Mouse (Mus musculus) urinary bladder, postnatal 36 days (tissue): ENCODE results near the gene Gm9040.
A peak's percentile ranks its signal among the peaks of the same experiment; 100 is the strongest.
"Not testable (repeated sequence)": the region's sequence is repeated elsewhere in the genome, so short reads cannot be mapped to it uniquely, and the experiment has no call there.

Experiments
- DNase-seq, 2 experiments: peaks; one replicate each; pipeline ENCODE4 v3.0.0; 2022; ENCODE audit warnings: low spot score in 2 of 2, mixed read lengths in 1 of 2

The Gm9040 gene

GRCm38 (mm10) chr10:118326869-118327268 lies at the start of gene Gm9040:
Gene Gm9040, minus strand, starts transcription at chr10:118326969.
- not testable (repeated sequence) for DNase-seq

GRCm38 (mm10) chr10:118370443-118370842 lies 43.7 kb upstream of the Gm9040 start:
- peak; percentile 76 to 77 for DNase-seq

- no peak for DNase-seq
Measured at GRCm38 (mm10) chr10:118369518-118369917, 42.7 kb upstream of the Gm9040 start.

- DNase-seq = not testable (repeated sequence)
Measured at GRCm38 (mm10) chr10:118354005-118354404, 27.2 kb upstream of the Gm9040 start, which contains the start of gene Gm9049. Gene Gm9049, minus strand, starts transcription at chr10:118354105.

GRCm38 (mm10) chr10:118348579-118348978 lies 21.8 kb upstream of the Gm9040 start, which contains the start of gene Gm9048:
Gene Gm9048, minus strand, starts transcription at chr10:118348679.
- not testable (repeated sequence) for DNase-seq

GRCm38 (mm10) chr10:118343155-118343554 lies 16.4 kb upstream of the Gm9040 start, which contains the start of gene Gm9046:
Gene Gm9046, minus strand, starts transcription at chr10:118343255.
- DNase-seq = not testable (repeated sequence)

- not testable (repeated sequence) for DNase-seq
Measured at GRCm38 (mm10) chr10:118337731-118338130, 11.0 kb upstream of the Gm9040 start, which contains the start of gene Gm9045. Gene Gm9045, minus strand, starts transcription at chr10:118337831.

- DNase-seq = not testable (repeated sequence)
Measured at GRCm38 (mm10) chr10:118332308-118332707, 5.5 kb upstream of the Gm9040 start, which contains the start of gene Gm9044. Gene Gm9044, minus strand, starts transcription at chr10:118332408.

GRCm38 (mm10) chr10:118319024-118319423 lies 7.7 kb downstream of the Gm9040 start:
- DNase-seq = no peak

GRCm38 (mm10) chr10:118302133-118302532 lies 24.6 kb downstream of the Gm9040 start:
- DNase-seq = not testable (repeated sequence)

GRCm38 (mm10) chr10:118294938-118295337 lies 31.8 kb downstream of the Gm9040 start, which contains the start of gene Iltifb:
Gene Iltifb, minus strand, starts transcription at chr10:118295038.
- no peak for DNase-seq

- DNase-seq = not testable (repeated sequence)
Measured at GRCm38 (mm10) chr10:118283016-118283415, 43.8 kb downstream of the Gm9040 start.

- not testable (repeated sequence) for DNase-seq
Measured at GRCm38 (mm10) chr10:118282565-118282964, 44.2 kb downstream of the Gm9040 start.

- DNase-seq = not testable (repeated sequence)
Measured at GRCm38 (mm10) chr10:118278069-118278468, 48.7 kb downstream of the Gm9040 start.
